Mouse (Mus musculus) small intestine, adult 2 months (tissue): ENCODE data around the gene 4930430F08Rik. TPM values are rescaled to one million over a fixed set of nuclear protein-coding genes. Genes with fewer than 3 reads are reported as not detected.
A peak's percentile ranks its signal among the peaks of the same experiment; 100 is the strongest.

Experiments used
- H3K27ac ChIP-seq: fragments of 200-500 bp; 2 replicates; pipeline ENCODE4 v1.5.1; 2012; ENCODE audit warnings: low read depth, low read length, control low read depth, inconsistent platforms; ENCODE audit not compliant: insufficient read depth
- H3K27me3 ChIP-seq: fragments of 200-500 bp; 2 replicates; pipeline ENCODE4 v1.6.1; 2012; ENCODE audit warnings: mild to moderate bottlenecking, moderate library complexity, low read length, inconsistent platforms; ENCODE audit not compliant: control insufficient read depth, insufficient read depth
- H3K36me3 ChIP-seq: fragments of 200-500 bp; 2 replicates; pipeline ENCODE4 v1.6.1; 2012; ENCODE audit warnings: mild to moderate bottlenecking, low read length, control low read depth, inconsistent platforms; ENCODE audit not compliant: control insufficient read depth, insufficient read depth
- H3K4me1 ChIP-seq: fragments of 200-500 bp; 2 replicates; pipeline ENCODE4 v1.6.1; 2012; ENCODE audit warnings: low read length, inconsistent platforms, mixed read lengths; ENCODE audit not compliant: control insufficient read depth, insufficient read depth, insufficient read length
- H3K4me3 ChIP-seq: fragments of 200-500 bp; 2 replicates; pipeline ENCODE4 v1.5.1; 2012; ENCODE audit warnings: low read depth, mild to moderate bottlenecking, control low read depth, inconsistent platforms, low read length, moderate library complexity
- CTCF ChIP-seq: fragments of 200-500 bp; IDR thresholded peaks from 2 replicates; pipeline ENCODE4 v1.5.1; 2012; ENCODE audit warnings: low read depth, mild to moderate bottlenecking, control low read depth, inconsistent platforms, low read length, moderate library complexity, mixed read lengths; ENCODE audit not compliant: insufficient replicate concordance, insufficient read length; ENCODE audit errors: extremely low read depth
- POLR2A ChIP-seq: fragments of 200-500 bp; IDR thresholded peaks from 2 replicates; pipeline ENCODE4 v1.6.1; 2012; ENCODE audit warnings: low read depth, mild to moderate bottlenecking, control low read depth, inconsistent platforms, low read length, moderate library complexity
- WGBS: fragments of 180-500 bp; shearing (Covaris S2); methylation state at CpG from one replicate; pipeline ENCODE4 v1.1.7; 2018; 5-methylcytosine and 5-hydroxymethylcytosine counted together
- polyA plus RNA-seq: library from polyadenylated mRNA; depleted of rRNA; stranded (reverse); fragments of >200 nt; gene quantifications from 2 replicates; pipeline ENCODE4 v1.2.3, GENCODE M21; 2012; rRNA removed

The 4930430F08Rik gene
- polyA plus RNA-seq: 0.30 and 1.2 TPM in 2 replicates

DNA sequence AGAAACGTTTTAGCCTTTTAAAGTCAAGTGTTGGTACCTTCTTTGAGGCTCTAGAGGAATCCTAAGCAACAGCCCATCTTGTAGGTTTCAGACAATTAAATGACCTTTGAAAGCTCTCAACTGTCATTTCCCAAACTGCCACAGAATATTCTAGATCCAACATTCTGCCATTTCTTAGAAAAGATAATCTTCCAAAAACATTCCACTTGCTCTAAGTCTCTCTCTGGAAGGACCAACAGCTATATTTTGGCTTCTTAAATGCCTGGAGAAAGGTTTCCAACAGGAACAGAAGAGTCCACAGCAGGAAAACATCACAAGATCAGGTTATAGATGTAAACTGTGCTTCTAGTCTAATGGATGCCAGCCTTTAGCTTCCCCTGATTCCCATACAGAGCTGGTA, at the start of gene 4930430F08Rik, which contains the start of gene 1700017N19Rik:
Gene 4930430F08Rik (minus strand): TSS at position 101 of the 400 bp plus-strand sequence.
Gene 1700017N19Rik (plus strand): TSS at position 162 of the 400 bp plus-strand sequence.
- WGBS: 71% methylated on average over 1 of the region's 1 CpGs
- no peak within 1 kb of the TSS for H3K27ac ChIP-seq
- H3K36me3 ChIP-seq: no peaks in the 10 kb centered on the region
- no peak within 1 kb of the TSS for H3K4me3 ChIP-seq
- no peaks in the 10 kb centered on the region for H3K27me3 ChIP-seq
- no peaks in the 10 kb centered on the region for H3K4me1 ChIP-seq
- TF ChIP-seq CTCF (no peak), POLR2A (no peak)

DNA sequence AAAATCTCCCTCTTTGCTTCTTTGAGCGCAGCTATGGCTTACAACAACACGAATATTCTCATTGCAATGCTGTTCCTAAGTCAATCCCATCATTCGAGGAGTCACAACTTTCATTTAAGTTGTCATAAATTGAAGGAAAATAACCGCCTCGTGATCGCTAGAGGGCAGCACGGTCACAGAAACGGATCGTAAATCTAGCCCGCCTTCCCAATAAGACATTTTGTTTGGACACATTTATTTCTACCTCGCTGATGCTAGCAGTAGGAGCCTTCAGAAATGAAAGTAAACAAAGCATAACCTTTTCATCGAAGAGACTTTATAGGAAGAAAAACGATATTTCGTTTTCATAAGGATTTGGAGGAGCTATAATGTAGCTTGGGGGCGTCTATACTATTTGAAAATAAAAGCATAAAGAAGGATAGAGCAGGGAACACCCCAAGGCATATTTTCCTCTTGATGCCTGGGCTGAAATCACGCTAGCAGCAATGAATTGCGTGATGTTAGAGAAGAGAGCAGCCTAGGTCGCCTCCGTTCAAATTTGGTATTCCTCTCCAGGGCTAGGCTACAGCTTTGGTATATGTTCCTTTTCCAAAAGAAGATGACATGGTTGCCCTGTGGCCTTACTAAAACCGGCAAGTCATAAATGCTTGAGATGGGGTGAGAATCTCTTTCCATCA, 39.7 kb upstream of the 4930430F08Rik start:
- TF ChIP-seq CTCF (peak; percentile 55; the same call in 1 of the 2 replicates), POLR2A (no peak)
- no peak overlapping the region for H3K27ac ChIP-seq
- H3K4me3 ChIP-seq: no peak overlapping the region
- WGBS: 20% methylated on average over 20 of the region's 20 CpGs
- no peaks in the 10 kb centered on the region for H3K36me3 ChIP-seq
- no peaks in the 10 kb centered on the region for H3K27me3 ChIP-seq
- no peaks in the 10 kb centered on the region for H3K4me1 ChIP-seq

DNA sequence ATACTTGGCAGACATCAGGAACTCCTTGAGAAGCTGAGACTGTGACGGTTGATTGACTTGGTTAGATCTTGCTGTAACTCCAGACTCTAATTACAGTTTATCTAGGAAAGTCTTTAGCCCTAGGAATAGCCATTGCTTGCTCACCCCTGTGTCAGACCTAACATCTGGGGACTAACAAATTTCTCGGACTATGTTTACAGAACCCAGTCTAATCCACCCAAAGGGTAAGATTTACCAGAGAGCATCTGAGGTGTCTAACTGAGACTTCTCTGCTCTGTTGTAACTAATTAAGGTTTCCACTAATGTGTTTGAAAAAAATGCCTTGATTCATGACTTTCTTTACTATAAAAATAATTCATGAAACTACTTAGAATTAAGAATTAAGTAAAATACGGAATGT, 32.3 kb upstream of the 4930430F08Rik start:
- H3K36me3 ChIP-seq: no peaks in the 10 kb centered on the region
- WGBS: 75% methylated on average over 3 of the region's 3 CpGs
- TF ChIP-seq POLR2A (no peak), CTCF (no peak)

DNA sequence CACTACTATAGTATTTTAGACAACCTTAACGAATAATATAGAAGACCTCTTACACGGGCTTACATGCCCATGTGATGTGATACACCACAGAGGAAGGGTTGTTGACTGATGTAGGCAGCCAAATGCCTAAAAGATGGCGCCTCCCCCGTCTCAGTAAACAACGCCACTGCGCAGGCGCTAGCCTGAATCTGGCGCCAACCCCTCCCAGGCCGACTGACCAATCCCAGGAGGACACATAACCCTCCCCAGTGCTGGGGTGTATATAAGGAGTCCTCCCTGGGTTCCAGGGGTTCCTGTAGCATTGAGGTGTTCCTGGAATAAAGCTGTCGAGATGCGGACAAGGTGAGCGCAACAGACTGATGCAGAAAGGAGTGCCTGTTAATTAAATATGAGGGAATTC, 29.8 kb upstream of the 4930430F08Rik start:
- Histone ChIP-seq H3K27ac (no peak overlapping the region), H3K27me3 (no peaks in the 10 kb centered on the region), H3K36me3 (no peaks in the 10 kb centered on the region), H3K4me1 (no peaks in the 10 kb centered on the region), H3K4me3 (no peak overlapping the region)
- TF ChIP-seq POLR2A (no peak), CTCF (no peak)
- WGBS: 88% methylated on average over 12 of the region's 12 CpGs

More for the DNA sequence above, 32.3 kb upstream of the 4930430F08Rik start:
- no peaks in the 10 kb centered on the region for H3K27me3 ChIP-seq
- no peak overlapping the region for H3K4me3 ChIP-seq
- H3K27ac ChIP-seq: no peak overlapping the region
- no peaks in the 10 kb centered on the region for H3K4me1 ChIP-seq

DNA sequence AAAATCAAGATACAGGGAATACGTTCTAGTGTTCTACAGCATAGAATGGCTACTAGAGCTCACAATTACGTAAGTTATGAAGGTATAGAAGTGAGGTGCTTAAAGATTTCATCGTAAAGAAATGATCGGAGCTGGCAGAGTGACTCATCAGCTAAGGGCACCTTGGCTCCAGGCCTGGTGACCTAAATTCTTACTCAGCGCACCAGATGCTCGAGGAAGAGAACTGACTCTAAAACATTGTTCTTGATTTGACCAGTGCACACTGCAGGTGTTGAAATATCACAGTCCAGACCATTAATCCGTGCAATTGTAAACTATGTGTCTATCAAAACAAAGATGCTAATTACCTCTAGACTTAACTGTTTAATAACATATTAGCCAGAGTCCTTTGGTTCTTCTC, 29.3 kb upstream of the 4930430F08Rik start:
- Histone ChIP-seq H3K27ac (no peak overlapping the region), H3K4me1 (no peaks in the 10 kb centered on the region), H3K4me3 (no peak overlapping the region), H3K36me3 (no peaks in the 10 kb centered on the region), H3K27me3 (no peaks in the 10 kb centered on the region)
- 76% methylated on average over 7 of the region's 7 CpGs for WGBS
- TF ChIP-seq CTCF (no peak), POLR2A (no peak)

DNA sequence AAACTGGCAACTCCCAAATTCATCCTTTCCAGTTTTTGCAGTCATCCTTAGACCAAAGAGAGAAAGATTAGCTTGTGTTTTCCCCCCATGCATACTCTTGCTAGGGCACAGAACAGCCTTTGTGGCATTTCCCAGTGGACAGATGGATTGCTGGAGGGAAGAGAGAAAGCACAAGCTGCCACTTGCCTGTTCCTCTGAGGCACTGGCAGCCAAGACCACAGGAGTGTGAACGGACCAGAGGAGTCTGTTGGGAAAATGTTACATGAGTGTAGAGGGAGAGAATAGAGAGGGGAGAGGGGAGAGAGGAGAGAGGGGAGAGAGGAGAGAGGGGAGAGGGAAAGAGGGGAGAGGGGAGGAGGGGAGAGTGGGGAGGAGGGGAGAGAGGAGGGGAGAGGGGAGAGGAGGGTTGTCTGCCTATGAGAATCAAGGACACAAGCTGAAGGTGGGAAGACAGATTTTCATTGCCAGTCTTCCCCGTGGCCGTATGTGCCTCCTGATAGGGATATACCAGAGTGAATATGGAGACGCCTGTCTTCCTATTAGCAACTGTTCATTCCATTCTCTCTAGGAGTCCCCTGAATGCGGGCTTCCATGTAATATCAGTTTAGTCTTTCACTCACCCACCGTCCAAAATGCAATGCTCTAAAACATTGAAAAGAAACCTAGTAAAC, 27.1 kb upstream of the 4930430F08Rik start:
- no peak for TF ChIP-seq POLR2A
- no peak for TF ChIP-seq CTCF
- WGBS: 85% methylated on average over 6 of the region's 6 CpGs
- no peaks in the 10 kb centered on the region for H3K4me1 ChIP-seq
- no peak overlapping the region for H3K4me3 ChIP-seq
- H3K27ac ChIP-seq: no peak overlapping the region
- no peaks in the 10 kb centered on the region for H3K27me3 ChIP-seq
- no peaks in the 10 kb centered on the region for H3K36me3 ChIP-seq

DNA sequence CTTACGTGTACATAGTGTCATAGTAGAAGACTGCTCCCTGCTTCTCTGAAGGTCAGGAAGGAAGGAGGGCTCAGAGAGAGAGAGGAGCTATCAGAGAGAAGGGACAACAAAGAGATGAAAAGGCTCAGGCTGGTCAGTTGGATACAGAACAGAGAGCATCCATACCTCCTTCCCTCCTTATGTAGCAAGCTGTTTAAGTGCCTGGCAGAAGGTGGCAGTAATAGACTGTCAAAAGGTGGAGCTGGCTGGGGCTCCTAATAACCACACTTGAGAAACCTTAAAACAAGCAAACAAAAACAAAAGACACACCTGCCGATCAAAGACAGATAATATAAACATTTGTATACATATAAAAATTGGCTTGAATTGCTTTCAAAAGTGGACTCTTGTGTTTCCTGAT, 14.0 kb upstream of the 4930430F08Rik start:
- H3K27me3 ChIP-seq: no peaks in the 10 kb centered on the region
- TF ChIP-seq POLR2A (no peak), CTCF (no peak)
- H3K27ac ChIP-seq: no peak overlapping the region
- no peaks in the 10 kb centered on the region for H3K4me1 ChIP-seq
- no peaks in the 10 kb centered on the region for H3K36me3 ChIP-seq
- no peak overlapping the region for H3K4me3 ChIP-seq
- WGBS: 57% methylated on average over 2 of the region's 2 CpGs
